Mouse (Mus musculus): Measurements from ENCODE around the gene Pdp2. TPM values are rescaled to one million over a fixed set of nuclear protein-coding genes. Genes with fewer than 3 reads are reported as not detected.

Pdp2 gene
- polyA plus RNA-seq (2015; fragmentation: Illumina TruSeq; extraction: RNeasy Lipid Tissue Mini Kit (QIAGEN cat#74804); ENCODE audit: insufficient read depth, low read depth, low replicate concordance) = 0.90 TPM

DNA sequence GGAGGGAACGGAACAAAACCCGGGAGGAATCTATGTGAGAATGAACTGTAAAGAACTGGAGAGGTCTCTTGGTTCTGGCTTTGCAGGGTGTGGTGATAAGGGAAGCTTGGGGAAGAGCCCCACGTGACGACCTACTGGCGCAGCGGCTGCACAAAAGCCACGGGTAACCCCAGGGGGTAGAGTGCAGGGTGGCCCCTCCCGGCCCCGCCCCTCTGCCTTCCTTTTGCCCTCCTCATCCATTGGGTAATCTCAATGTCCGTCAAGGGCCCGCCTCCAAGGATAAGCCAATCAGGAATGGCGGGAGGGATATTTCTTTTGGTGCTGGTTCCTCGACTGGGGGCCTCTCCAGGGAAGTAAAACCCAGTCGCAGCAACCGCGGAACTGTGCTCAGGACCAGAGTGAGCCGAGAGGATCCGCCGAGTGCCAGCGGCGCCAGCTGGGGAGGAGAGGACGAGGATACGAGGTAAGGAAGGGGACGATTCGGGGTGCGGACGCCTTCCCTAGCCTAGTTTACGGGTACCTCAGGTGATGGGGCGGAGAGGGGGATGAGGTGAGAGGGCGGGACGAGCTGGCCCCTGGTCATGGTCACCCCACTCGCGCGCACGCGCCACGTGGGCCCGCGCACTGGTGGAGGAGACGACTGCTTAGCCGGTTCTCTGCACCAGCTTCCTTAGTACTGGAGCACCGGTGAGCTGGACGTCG lies at the start of gene Pdp2:
Pdp2 (plus strand) TSS at position 319 of the 702 bp plus-strand sequence.

DNA sequence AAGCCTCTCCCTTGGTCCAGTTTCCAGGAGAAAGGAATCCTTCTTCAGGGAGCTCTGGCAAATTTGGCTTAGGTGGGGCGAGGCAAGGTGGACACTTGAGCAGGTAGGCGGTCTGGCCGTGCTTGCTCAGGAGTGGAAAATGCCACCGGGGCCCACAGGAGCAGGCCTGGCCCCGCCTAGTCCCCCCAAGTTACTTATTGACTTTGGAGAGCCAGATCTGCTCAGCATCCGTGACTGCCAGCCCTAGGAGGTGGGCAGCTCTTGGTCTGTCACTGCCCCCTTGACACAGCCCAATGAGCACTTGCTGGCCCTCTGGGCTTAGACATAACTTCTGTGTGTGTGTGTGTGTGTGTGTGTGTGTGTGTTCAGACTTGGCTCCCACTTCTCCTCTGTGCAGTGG lies 32.9 kb downstream of the Pdp2 start, which contains the start of gene Cdh16:
Cdh16 (minus strand) TSS at position 236 of the 400 bp plus-strand sequence.

DNA sequence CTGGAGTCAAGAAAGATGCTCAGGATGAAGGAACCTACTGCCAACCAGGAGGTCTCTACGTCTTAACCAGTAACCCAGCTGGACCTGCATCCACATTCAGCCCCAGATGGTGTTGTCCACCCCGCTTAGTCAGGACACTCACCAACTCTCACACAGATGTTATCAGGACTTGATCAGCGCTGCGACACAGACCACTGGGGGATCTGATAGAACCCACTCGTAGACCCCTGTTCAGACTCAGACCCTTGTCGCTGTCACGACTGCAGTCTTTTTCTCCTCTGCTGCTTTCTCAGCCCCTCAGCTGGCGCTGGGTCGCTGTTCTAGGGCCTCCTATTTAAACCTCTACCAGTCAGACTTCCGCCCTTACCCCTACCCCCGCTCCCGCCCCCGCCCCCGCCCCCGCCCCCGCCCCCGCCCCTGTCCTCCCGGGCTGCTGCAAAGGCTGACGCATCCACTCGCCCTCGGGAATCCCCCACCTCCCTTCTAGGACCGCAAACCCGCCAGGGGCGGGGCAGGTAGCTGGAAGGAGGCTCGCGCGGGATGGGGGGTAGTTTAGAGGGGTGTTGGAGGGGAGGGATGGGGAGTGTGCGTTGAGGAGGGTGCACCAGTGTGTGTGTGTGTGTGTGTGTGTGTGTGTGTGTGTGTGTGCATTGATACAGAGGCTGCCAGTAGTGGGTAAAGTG lies 39.9 kb downstream of the Pdp2 start, which contains the start of gene Rrad:
Rrad (minus strand) TSS at position 347 of the 683 bp plus-strand sequence.

DNA sequence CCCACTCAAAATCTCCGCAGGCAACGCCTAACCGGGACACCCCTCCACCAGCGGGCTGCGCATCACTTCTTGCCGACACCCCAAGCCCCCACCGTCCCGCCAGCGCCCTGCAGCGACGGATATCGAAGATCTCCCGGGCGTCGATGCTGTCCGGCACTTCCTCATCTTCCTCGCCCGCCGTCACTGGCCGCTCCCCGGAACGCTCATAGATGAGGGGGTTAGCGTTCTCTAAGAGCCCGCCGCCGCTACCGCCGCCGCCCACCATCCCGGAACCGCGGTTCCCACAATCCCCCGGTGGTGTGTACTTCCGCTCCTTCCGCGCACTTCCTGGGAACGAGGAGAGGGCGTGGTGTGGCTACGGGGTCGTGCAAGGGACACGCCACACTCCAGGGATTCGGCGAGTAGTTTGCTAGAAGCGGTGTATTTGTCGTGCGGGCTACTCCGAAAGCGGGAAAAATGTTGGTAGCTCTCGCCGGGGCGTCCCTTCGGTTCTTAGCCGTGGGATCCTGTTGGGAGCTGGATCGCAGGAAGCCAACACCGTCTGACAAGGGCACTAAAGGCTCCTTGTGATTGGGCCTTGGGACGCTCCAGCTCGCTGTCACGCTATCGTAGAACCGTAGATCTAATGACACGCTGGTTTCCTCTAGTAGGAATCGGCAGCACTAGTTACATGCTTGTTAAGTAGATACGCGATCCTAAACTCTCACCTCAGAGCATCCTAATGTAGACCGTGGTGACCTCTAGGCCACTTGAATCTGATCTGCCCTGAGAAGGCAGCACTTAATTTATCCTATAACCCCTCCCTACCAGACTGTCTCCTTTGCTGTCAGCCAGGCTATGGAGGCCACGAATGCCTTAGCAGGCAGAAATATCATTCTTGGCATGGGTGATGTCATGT lies 50.4 kb downstream of the Pdp2 start, which contains the start of gene Ciao2b:
Ciao2b (minus strand) TSS at position 540 of the 898 bp plus-strand sequence.

Other genes starting within 250 kb of the Pdp2 start
- 6.2 TPM for gene Cmtm4, start 195.6 kb upstream of the Pdp2 start, polyA plus RNA-seq (2015; fragmentation: Illumina TruSeq; extraction: RNeasy Lipid Tissue Mini Kit (QIAGEN cat#74804); ENCODE audit: insufficient read depth, low read depth, low replicate concordance)
- 10.5 TPM for gene Dync1li2, start 148.4 kb upstream of the Pdp2 start, polyA plus RNA-seq (2015; fragmentation: Illumina TruSeq; extraction: RNeasy Lipid Tissue Mini Kit (QIAGEN cat#74804); ENCODE audit: insufficient read depth, low read depth, low replicate concordance)
- gene Terb1, start 81.5 kb upstream of the Pdp2 start, polyA plus RNA-seq (2015; fragmentation: Illumina TruSeq; extraction: RNeasy Lipid Tissue Mini Kit (QIAGEN cat#74804); ENCODE audit: insufficient read depth, low read depth, low replicate concordance) = not detected
- 17.6 TPM for gene Nae1, start 56.8 kb upstream of the Pdp2 start, polyA plus RNA-seq (2015; fragmentation: Illumina TruSeq; extraction: RNeasy Lipid Tissue Mini Kit (QIAGEN cat#74804); ENCODE audit: insufficient read depth, low read depth, low replicate concordance)
- 2.7 TPM for gene Car7, start 56.8 kb upstream of the Pdp2 start, polyA plus RNA-seq (2015; fragmentation: Illumina TruSeq; extraction: RNeasy Lipid Tissue Mini Kit (QIAGEN cat#74804); ENCODE audit: insufficient read depth, low read depth, low replicate concordance)
- gene Cdh16, start 32.9 kb downstream of the Pdp2 start, polyA plus RNA-seq (2015; fragmentation: Illumina TruSeq; extraction: RNeasy Lipid Tissue Mini Kit (QIAGEN cat#74804); ENCODE audit: insufficient read depth, low read depth, low replicate concordance) = not detected
- gene Rrad, start 39.9 kb downstream of the Pdp2 start, polyA plus RNA-seq (2015; fragmentation: Illumina TruSeq; extraction: RNeasy Lipid Tissue Mini Kit (QIAGEN cat#74804); ENCODE audit: insufficient read depth, low read depth, low replicate concordance) = 2.3 TPM
- gene Ciao2b, start 50.5 kb downstream of the Pdp2 start, polyA plus RNA-seq (2015; fragmentation: Illumina TruSeq; extraction: RNeasy Lipid Tissue Mini Kit (QIAGEN cat#74804); ENCODE audit: insufficient read depth, low read depth, low replicate concordance) = 7.1 TPM
- not detected for gene Ces2a, start 142.6 kb downstream of the Pdp2 start, polyA plus RNA-seq (2015; fragmentation: Illumina TruSeq; extraction: RNeasy Lipid Tissue Mini Kit (QIAGEN cat#74804); ENCODE audit: insufficient read depth, low read depth, low replicate concordance)
- not detected for gene Ces2b, start 240.1 kb downstream of the Pdp2 start, polyA plus RNA-seq (2015; fragmentation: Illumina TruSeq; extraction: RNeasy Lipid Tissue Mini Kit (QIAGEN cat#74804); ENCODE audit: insufficient read depth, low read depth, low replicate concordance)